Mouse (Mus musculus): ENCODE results near the gene Etv6. TPM values are rescaled to one million over a fixed set of nuclear protein-coding genes. Genes with fewer than 3 reads are reported as not detected.

The Etv6 gene
- polyA plus RNA-seq, 1 experiment from 2014 or later: 16.5 TPM

DNA sequence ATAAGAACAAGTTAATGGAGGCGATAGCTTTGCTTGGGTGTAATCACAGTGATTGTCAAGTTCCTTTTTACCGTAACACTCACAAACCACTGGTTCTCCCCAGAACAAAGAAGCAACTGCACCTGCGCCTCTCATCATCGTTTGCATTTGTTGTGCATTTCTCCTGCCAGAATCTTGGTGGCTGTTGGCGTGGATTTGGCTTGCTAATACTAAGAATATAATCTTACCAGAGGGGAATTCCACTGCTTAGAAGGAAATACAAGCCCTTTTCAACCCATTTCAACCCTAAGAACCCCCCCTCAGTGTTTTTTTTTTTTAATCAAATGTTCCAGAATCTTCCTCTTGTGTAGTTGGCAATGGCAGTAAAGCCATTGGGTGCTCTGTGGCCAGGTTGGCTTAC lies 87.4 kb downstream of the Etv6 start:
- no peak for ATAC-seq (replicated peaks; ENCODE audit: low FRiP score, low TSS enrichment, low read depth)
- H3K4me3 ChIP-seq (ENCODE audit: low read depth, low read length): no peak overlapping the region
- H3K27me3 ChIP-seq (replicated peaks; ENCODE audit: control insufficient read depth, insufficient read depth, low read length): no peaks in the 10 kb centered on the region
- no peaks in the 10 kb centered on the region for H3K36me3 ChIP-seq (ENCODE audit: control insufficient read depth, insufficient read depth, low read length)
- no peaks in the 10 kb centered on the region for H3K9me3 ChIP-seq (ENCODE audit: control insufficient read depth, low read length)
- no peak overlapping the region for H3K9ac ChIP-seq (ENCODE audit: low read length)
- 0 out of 2 replicates have a peak, but pooled peaks cover 12% of the 10 kb centered on the region for H3K4me1 ChIP-seq (replicated peaks; ENCODE audit: control insufficient read depth, insufficient read depth, low read length)
- no peak for DNase-seq (ENCODE audit: low spot score)
- no peak overlapping the region for H3K4me2 ChIP-seq (ENCODE audit: low read length)
- WGBS: 86% methylated on average over 5 of the region's 5 CpGs
- H3K27ac ChIP-seq (ENCODE audit: low read depth): no peak overlapping the region

DNA sequence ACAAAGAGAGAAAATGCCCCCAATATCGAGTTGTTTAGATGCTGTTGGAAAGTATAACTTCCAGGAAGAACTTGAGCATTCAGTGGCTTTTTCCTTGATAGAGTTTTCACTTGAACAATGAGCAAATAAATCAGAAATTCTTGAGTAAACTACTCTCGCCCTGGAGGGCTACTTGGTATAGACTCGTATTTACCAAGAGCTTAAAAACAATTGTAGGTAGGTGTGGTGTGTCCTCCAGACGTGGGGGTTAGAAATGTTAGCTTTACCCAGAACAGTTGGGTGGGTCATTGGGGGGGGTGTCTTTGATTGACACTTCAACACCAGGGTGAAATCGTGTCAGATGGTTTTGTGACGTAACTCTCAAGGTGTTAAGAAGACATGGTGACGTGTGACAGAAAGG lies 88.0 kb downstream of the Etv6 start:
- Histone ChIP-seq H3K4me2 (ENCODE audit: low read length) (no peak overlapping the region), H3K27me3 (replicated peaks; ENCODE audit: control insufficient read depth, insufficient read depth, low read length) (no peaks in the 10 kb centered on the region), H3K9me3 (ENCODE audit: control insufficient read depth, low read length) (no peaks in the 10 kb centered on the region), H3K9ac (ENCODE audit: low read length) (no peak overlapping the region), H3K27ac (ENCODE audit: low read depth) (no peak overlapping the region), H3K4me3 (ENCODE audit: low read depth, low read length) (no peak overlapping the region), H3K36me3 (ENCODE audit: control insufficient read depth, insufficient read depth, low read length) (no peaks in the 10 kb centered on the region), H3K4me1 (replicated peaks; ENCODE audit: control insufficient read depth, insufficient read depth, low read length) (0 out of 2 replicates have a peak, but pooled peaks cover 10% of the 10 kb centered on the region)
- DNase-seq (ENCODE audit: low spot score) (no peak), ATAC-seq (replicated peaks; ENCODE audit: low FRiP score, low TSS enrichment, low read depth) (no peak)
- WGBS: 76% methylated on average over 7 of the region's 7 CpGs

DNA sequence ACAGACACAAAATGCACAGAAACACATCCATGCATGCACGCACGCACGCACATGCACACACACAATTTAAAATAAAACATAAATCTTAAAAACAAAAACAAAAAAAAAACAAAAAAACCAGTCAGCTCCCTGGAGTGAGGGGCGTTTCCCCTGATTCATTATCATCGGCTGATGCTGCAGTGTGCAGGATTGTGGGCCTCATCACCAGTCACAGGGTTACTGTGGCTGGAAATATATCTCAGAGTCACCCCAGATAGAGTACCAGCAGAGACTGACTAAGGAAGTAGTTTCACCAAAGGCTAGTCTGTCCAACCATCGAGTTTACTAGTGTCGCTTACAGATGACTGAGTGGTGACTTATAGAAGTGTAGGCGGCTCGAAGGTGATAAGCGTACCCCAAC lies 88.8 kb downstream of the Etv6 start:
- Histone ChIP-seq H3K4me1 (replicated peaks; ENCODE audit: control insufficient read depth, insufficient read depth, low read length) (0 out of 2 replicates have a peak, but pooled peaks cover 4% of the 10 kb centered on the region), H3K27ac (ENCODE audit: low read depth) (no peak overlapping the region), H3K9me3 (ENCODE audit: control insufficient read depth, low read length) (no peaks in the 10 kb centered on the region), H3K9ac (ENCODE audit: low read length) (no peak overlapping the region), H3K4me2 (ENCODE audit: low read length) (no peak overlapping the region), H3K27me3 (replicated peaks; ENCODE audit: control insufficient read depth, insufficient read depth, low read length) (no peaks in the 10 kb centered on the region), H3K4me3 (ENCODE audit: low read depth, low read length) (no peak overlapping the region), H3K36me3 (ENCODE audit: control insufficient read depth, insufficient read depth, low read length) (0 out of 2 replicates have a peak, but pooled peaks cover 3% of the 10 kb centered on the region)
- WGBS: 92% methylated on average over 10 of the region's 10 CpGs
- DNase-seq (ENCODE audit: low spot score) (no peak), ATAC-seq (replicated peaks; ENCODE audit: low FRiP score, low TSS enrichment, low read depth) (no peak)

DNA sequence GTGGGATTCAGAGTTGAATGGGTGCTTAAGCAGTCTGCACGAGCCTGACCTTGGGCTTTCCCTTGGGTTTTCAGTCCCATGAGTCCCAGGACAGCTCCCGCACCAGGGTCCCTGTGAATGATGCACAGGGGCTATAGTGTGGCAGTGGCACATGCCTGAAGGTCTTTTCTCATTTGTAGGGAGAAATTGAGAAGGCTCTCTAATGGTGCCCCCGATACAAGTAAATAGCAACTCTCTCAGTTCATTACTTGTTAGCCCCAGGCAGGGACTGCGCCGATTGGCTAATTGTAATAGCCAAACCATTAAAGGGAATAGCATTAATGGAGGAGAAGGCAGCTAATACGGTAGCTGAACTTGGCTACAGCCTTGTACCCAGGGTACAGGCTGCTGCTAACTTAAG lies 92.5 kb downstream of the Etv6 start:
- Histone ChIP-seq H3K27ac (ENCODE audit: low read depth) (no peak overlapping the region), H3K4me2 (ENCODE audit: low read length) (no peak overlapping the region), H3K9ac (ENCODE audit: low read length) (no peak overlapping the region), H3K4me1 (replicated peaks; ENCODE audit: control insufficient read depth, insufficient read depth, low read length) (no peaks in the 10 kb centered on the region), H3K27me3 (replicated peaks; ENCODE audit: control insufficient read depth, insufficient read depth, low read length) (no peaks in the 10 kb centered on the region), H3K4me3 (ENCODE audit: low read depth, low read length) (no peak overlapping the region), H3K9me3 (ENCODE audit: control insufficient read depth, low read length) (no peaks in the 10 kb centered on the region), H3K36me3 (ENCODE audit: control insufficient read depth, insufficient read depth, low read length) (0 out of 2 replicates have a peak, but pooled peaks cover 3% of the 10 kb centered on the region)
- DNase-seq (ENCODE audit: low spot score): no peak
- no peak for ATAC-seq (replicated peaks; ENCODE audit: low FRiP score, low TSS enrichment, low read depth)
- WGBS: 82% methylated on average over 6 of the region's 6 CpGs

DNA sequence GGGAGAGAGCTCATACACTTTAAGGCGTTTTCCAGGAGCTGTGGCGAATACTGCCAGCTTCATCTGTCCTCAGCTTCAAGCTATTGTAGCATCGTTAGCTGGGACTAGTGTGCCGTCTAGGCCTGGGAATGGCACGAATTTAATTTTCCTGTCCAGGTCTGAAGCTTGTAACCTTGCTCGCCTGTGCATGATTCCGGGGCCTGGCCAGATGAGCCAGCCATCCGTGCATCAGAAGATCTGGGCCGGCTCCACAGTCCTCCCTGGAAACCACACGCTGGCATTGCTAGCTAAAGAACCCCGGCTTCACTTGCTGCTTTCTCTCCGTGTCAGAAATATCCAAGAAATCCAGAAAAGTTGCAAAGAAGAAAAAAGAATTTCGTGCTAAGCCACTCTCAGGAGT lies 93.1 kb downstream of the Etv6 start:
- Histone ChIP-seq H3K27ac (ENCODE audit: low read depth) (no peak overlapping the region), H3K9ac (ENCODE audit: low read length) (no peak overlapping the region), H3K9me3 (ENCODE audit: control insufficient read depth, low read length) (no peaks in the 10 kb centered on the region), H3K36me3 (ENCODE audit: control insufficient read depth, insufficient read depth, low read length) (0 out of 2 replicates have a peak, but pooled peaks cover 3% of the 10 kb centered on the region), H3K4me2 (ENCODE audit: low read length) (no peak overlapping the region), H3K4me3 (ENCODE audit: low read depth, low read length) (no peak overlapping the region), H3K4me1 (replicated peaks; ENCODE audit: control insufficient read depth, insufficient read depth, low read length) (no peaks in the 10 kb centered on the region), H3K27me3 (replicated peaks; ENCODE audit: control insufficient read depth, insufficient read depth, low read length) (no peaks in the 10 kb centered on the region)
- 94% methylated on average over 13 of the region's 13 CpGs for whole genome bisulfite sequencing
- DNase-seq (ENCODE audit: low spot score): no peak
- ATAC-seq (replicated peaks; ENCODE audit: low FRiP score, low TSS enrichment, low read depth): no peak

DNA sequence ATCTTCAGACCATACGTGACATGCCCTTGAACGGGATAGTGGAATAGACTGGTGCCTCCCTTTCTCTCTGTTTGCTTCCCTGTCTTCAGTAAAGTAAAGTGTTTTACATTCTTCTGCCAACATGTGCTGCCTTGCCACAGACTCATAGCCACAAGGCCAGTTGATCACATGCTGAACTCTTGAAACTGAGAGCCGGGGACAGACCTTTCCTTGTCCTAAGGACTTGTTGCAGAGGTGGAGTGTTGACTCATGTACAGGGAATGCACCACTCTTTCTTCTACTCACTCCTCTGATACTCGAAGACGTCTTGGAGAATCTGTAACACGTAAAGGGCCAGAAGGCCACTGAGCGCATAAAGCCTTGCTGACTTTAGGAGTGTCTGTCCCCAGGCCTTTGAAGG lies 94.3 kb downstream of the Etv6 start:
- Histone ChIP-seq H3K4me1 (replicated peaks; ENCODE audit: control insufficient read depth, insufficient read depth, low read length) (no peaks in the 10 kb centered on the region), H3K4me3 (ENCODE audit: low read depth, low read length) (no peak overlapping the region), H3K4me2 (ENCODE audit: low read length) (no peak overlapping the region), H3K27ac (ENCODE audit: low read depth) (no peak overlapping the region), H3K9me3 (ENCODE audit: control insufficient read depth, low read length) (no peaks in the 10 kb centered on the region), H3K36me3 (ENCODE audit: control insufficient read depth, insufficient read depth, low read length) (0 out of 2 replicates have a peak, but pooled peaks cover 3% of the 10 kb centered on the region), H3K9ac (ENCODE audit: low read length) (no peak overlapping the region), H3K27me3 (replicated peaks; ENCODE audit: control insufficient read depth, insufficient read depth, low read length) (no peaks in the 10 kb centered on the region)
- no peak for ATAC-seq (replicated peaks; ENCODE audit: low FRiP score, low TSS enrichment, low read depth)
- 90% methylated on average over 7 of the region's 7 CpGs for WGBS
- DNase-seq (ENCODE audit: low spot score): no peak

DNA sequence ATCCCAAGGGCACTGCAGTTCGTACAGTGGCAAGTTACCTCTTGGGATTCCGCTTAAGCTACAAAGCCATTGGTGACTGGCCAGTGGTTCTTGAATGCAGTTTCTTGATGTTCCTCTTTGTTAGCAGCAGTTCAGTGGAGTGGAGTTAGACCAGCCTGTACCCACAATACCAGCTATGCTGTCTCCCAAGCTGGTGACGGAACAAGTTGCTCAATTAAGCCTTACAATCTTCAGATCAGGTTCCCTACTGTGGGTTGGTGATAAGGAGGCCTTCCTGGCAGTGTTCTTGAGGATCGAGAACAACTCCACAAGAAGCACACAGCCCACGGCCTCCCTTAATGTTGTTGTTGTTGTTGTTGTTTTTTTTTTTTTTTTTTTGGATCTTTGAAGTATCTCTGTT lies 95.3 kb downstream of the Etv6 start:
- no peaks in the 10 kb centered on the region for H3K9me3 ChIP-seq (ENCODE audit: control insufficient read depth, low read length)
- DNase-seq (ENCODE audit: low spot score) (no peak), ATAC-seq (replicated peaks; ENCODE audit: low FRiP score, low TSS enrichment, low read depth) (no peak)
- 0 out of 2 replicates have a peak, but pooled peaks cover 3% of the 10 kb centered on the region for H3K36me3 ChIP-seq (ENCODE audit: control insufficient read depth, insufficient read depth, low read length)
- WGBS: 94% methylated on average over 5 of the region's 5 CpGs
- no peak overlapping the region for H3K9ac ChIP-seq (ENCODE audit: low read length)
- H3K4me3 ChIP-seq (ENCODE audit: low read depth, low read length): no peak overlapping the region
- no peak overlapping the region for H3K27ac ChIP-seq (ENCODE audit: low read depth)
- H3K27me3 ChIP-seq (replicated peaks; ENCODE audit: control insufficient read depth, insufficient read depth, low read length): no peaks in the 10 kb centered on the region
- H3K4me2 ChIP-seq (ENCODE audit: low read length): no peak overlapping the region
- H3K4me1 ChIP-seq (replicated peaks; ENCODE audit: control insufficient read depth, insufficient read depth, low read length): no peaks in the 10 kb centered on the region

DNA sequence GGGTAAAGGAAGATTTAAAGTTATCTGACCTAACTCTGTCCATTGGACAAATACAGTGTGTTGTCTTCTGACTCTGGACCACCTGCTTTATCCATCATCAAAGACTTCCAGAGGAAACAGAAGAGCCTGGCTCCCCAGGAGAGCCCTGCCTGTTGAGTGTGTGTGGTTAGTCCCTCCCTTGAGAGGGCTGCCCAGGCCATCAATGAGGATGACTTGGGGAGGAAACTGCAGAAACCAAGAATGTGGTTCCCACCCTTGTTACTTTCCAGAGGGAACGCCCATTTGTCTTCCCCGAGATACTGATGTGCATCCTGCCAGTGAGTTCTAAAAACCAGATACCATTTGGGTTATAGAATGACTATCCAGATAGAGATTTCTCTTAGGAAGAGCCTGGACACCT lies 96.1 kb downstream of the Etv6 start:
- 90% methylated on average over 2 of the region's 2 CpGs for WGBS
- ATAC-seq (replicated peaks; ENCODE audit: low FRiP score, low TSS enrichment, low read depth): no peak
- no peaks in the 10 kb centered on the region for H3K9me3 ChIP-seq (ENCODE audit: control insufficient read depth, low read length)
- no peak overlapping the region for H3K4me3 ChIP-seq (ENCODE audit: low read depth, low read length)
- H3K9ac ChIP-seq (ENCODE audit: low read length): no peak overlapping the region
- no peaks in the 10 kb centered on the region for H3K27me3 ChIP-seq (replicated peaks; ENCODE audit: control insufficient read depth, insufficient read depth, low read length)
- no peaks in the 10 kb centered on the region for H3K4me1 ChIP-seq (replicated peaks; ENCODE audit: control insufficient read depth, insufficient read depth, low read length)
- H3K27ac ChIP-seq (ENCODE audit: low read depth): no peak overlapping the region
- DNase-seq (ENCODE audit: low spot score): no peak
- H3K36me3 ChIP-seq (ENCODE audit: control insufficient read depth, insufficient read depth, low read length): 0 out of 2 replicates have a peak, but pooled peaks cover 3% of the 10 kb centered on the region
- no peak overlapping the region for H3K4me2 ChIP-seq (ENCODE audit: low read length)

DNA sequence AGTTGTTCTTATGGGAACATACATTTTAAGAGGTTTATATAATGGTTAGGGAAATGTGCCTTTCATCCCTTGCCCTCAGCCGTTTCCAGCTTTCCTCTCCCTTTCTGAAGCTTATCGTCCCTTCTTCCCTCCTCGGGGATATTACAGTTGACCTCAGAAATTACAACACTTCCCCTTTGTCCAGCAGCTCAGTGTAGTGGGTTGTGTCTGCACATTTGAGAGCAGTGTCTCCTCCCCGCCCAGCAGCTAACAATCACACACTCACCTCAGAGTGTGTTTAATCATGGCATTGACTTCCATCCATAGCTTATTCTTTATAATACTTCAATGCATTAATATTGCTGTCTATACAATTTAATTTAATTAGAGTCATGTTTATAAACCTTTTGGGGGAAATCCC lies 98.3 kb downstream of the Etv6 start:
- Histone ChIP-seq H3K4me3 (ENCODE audit: low read depth, low read length) (no peak overlapping the region), H3K27ac (ENCODE audit: low read depth) (no peak overlapping the region), H3K27me3 (replicated peaks; ENCODE audit: control insufficient read depth, insufficient read depth, low read length) (no peaks in the 10 kb centered on the region), H3K9me3 (ENCODE audit: control insufficient read depth, low read length) (no peaks in the 10 kb centered on the region), H3K4me1 (replicated peaks; ENCODE audit: control insufficient read depth, insufficient read depth, low read length) (no peaks in the 10 kb centered on the region), H3K9ac (ENCODE audit: low read length) (no peak overlapping the region), H3K4me2 (ENCODE audit: low read length) (no peak overlapping the region), H3K36me3 (ENCODE audit: control insufficient read depth, insufficient read depth, low read length) (peaks cover 3% of the 10 kb centered on the region; the same call in 1 of the 2 replicates)
- ATAC-seq (replicated peaks; ENCODE audit: low FRiP score, low TSS enrichment, low read depth) (no peak), DNase-seq (ENCODE audit: low spot score) (no peak)
- WGBS: 71% methylated on average over 4 of the region's 4 CpGs

All from intestine, embryonic 14.5 days (tissue).